9 mouse cellular contexts compared by ENCODE assay signal in genomic region chr16:18047660-18048059, GRCm38 (mm10). TPM values are rescaled to one million over a fixed set of nuclear protein-coding genes. Genes with fewer than 3 reads are reported as not detected.
DNase-seq lines count a peak whose midpoint lies in the region; ATAC-seq and TF ChIP-seq lines count a peak whose summit lies in the region.
"Had no signal": no experiment of that assay in that cellular context is flagged by ENCODE, and none has a peak within 500 bp of the region (broad histone marks: within the 10 kb centered on the region; RNA-seq: fewer than 3 reads in every experiment).

No protein-coding gene starts in this region.

- H3K27me3 ChIP-seq in thymus, adult 2 months (ENCODE audit: control insufficient read depth, insufficient read depth, low read length), result no peaks in the 10 kb centered on the region
- H3K27me3 ChIP-seq in forebrain, embryonic 10.5 days (ENCODE audit: poor library complexity, severe bottlenecking), result no peaks in the 10 kb centered on the region
- H3K27me3 ChIP-seq in intestine, postnatal 0 days (replicated peaks; ENCODE audit: control insufficient read depth, insufficient read depth, low read length), result 0 out of 2 replicates have a peak, but pooled peaks cover 4% of the 10 kb centered on the region
- no peaks in the 10 kb centered on the region for H3K27me3 ChIP-seq in stomach, postnatal 0 days (ENCODE audit: control insufficient read depth, insufficient read depth, low read length)

- 9% methylated on average over 3 of the region's 3 CpGs for WGBS in thymus, adult 2 months
- 4% methylated on average over 3 of the region's 3 CpGs for WGBS in forebrain, embryonic 10.5 days
- 1% methylated on average over 3 of the region's 3 CpGs for WGBS in intestine, postnatal 0 days
- 0% methylated on average over 3 of the region's 3 CpGs for WGBS in stomach, postnatal 0 days

- no peak overlapping the region for H3K9ac ChIP-seq in intestine, postnatal 0 days (ENCODE audit: low read depth, low read length)
- no peak overlapping the region for H3K9ac ChIP-seq in stomach, postnatal 0 days (ENCODE audit: low read length)
- H3K9ac ChIP-seq: stomach, embryonic 15.5 days had no signal

- H3K27ac ChIP-seq in thymus, adult 2 months (ENCODE audit: control insufficient read depth, insufficient read depth, low read length), result no peak overlapping the region
- no peak overlapping the region for H3K27ac ChIP-seq in forebrain, embryonic 10.5 days
- H3K27ac ChIP-seq in intestine, postnatal 0 days (ENCODE audit: low read depth, low read length), result no peak overlapping the region
- H3K27ac ChIP-seq in stomach, postnatal 0 days (replicated peaks), result no peak overlapping the region
- H3K27ac ChIP-seq: stomach, embryonic 15.5 days had no signal

- H3K9me3 ChIP-seq in forebrain, embryonic 10.5 days, result no peaks in the 10 kb centered on the region
- H3K9me3 ChIP-seq in intestine, postnatal 0 days (ENCODE audit: control insufficient read depth), result no peaks in the 10 kb centered on the region
- no peaks in the 10 kb centered on the region for H3K9me3 ChIP-seq in stomach, postnatal 0 days (ENCODE audit: control insufficient read depth, low read length)
- H3K9me3 ChIP-seq: stomach, embryonic 15.5 days had no signal

- peaks cover 3% of the 10 kb centered on the region; the same call in 1 of the 2 replicates for H3K4me1 ChIP-seq in thymus, adult 2 months (replicated peaks; ENCODE audit: control insufficient read depth, insufficient read depth, low read length)
- no peaks in the 10 kb centered on the region for H3K4me1 ChIP-seq in forebrain, embryonic 10.5 days
- no peaks in the 10 kb centered on the region for H3K4me1 ChIP-seq in intestine, postnatal 0 days (replicated peaks; ENCODE audit: control insufficient read depth, insufficient read depth, low read length)
- no peaks in the 10 kb centered on the region for H3K4me1 ChIP-seq in stomach, postnatal 0 days (replicated peaks; ENCODE audit: control insufficient read depth, insufficient read depth)
- H3K4me1 ChIP-seq: stomach, embryonic 15.5 days had no signal

- no peaks in the 10 kb centered on the region for H3K36me3 ChIP-seq in thymus, adult 2 months (ENCODE audit: control insufficient read depth, insufficient read depth, low read length)
- H3K36me3 ChIP-seq in forebrain, embryonic 10.5 days (replicated peaks), result no peaks in the 10 kb centered on the region
- no peaks in the 10 kb centered on the region for H3K36me3 ChIP-seq in intestine, postnatal 0 days (ENCODE audit: control insufficient read depth, insufficient read depth)
- H3K36me3 ChIP-seq in stomach, postnatal 0 days (ENCODE audit: control insufficient read depth, insufficient read depth, low read length), result no peaks in the 10 kb centered on the region
- H3K36me3 ChIP-seq: stomach, embryonic 15.5 days had no signal

- no peak for DNase-seq in frontal cortex, postnatal 10 days (ENCODE audit: low spot score in 2 of 2)
- DNase-seq in thymus, adult 2 months, result peak; percentile 40
- no peak for DNase-seq in thymus, adult 18-20 months
- DNase-seq in forebrain, embryonic 10.5 days (ENCODE audit: extremely low spot score, low spot score), result peak; percentile 28
- peak; percentile 41 for DNase-seq in stomach, postnatal 0 days (ENCODE audit: low spot score)

- TF ChIP-seq POLR2A in thymus, adult 2 months (IDR thresholded peaks at IDR 0.05; ENCODE audit: control insufficient read depth, extremely low read depth, insufficient read depth, low read length, poor library complexity), result no peak

- peak; percentile 74 for ATAC-seq in frontal cortex, adult (ENCODE audit: low TSS enrichment)
- no peak for ATAC-seq in intestine, postnatal 0 days
- ATAC-seq in megakaryocyte progenitor cell, adult 5-6 weeks (replicated peaks; ENCODE audit: poor library complexity), result peak; percentile 85
- ATAC-seq in stomach, postnatal 0 days (ENCODE audit: low FRiP score, low TSS enrichment), result no peak

- TF ChIP-seq CTCF in thymus, adult 2 months (IDR thresholded peaks at IDR 0.05; ENCODE audit: borderline replicate concordance, control insufficient read depth, extremely low read depth, insufficient read depth, low read length, poor library complexity), result no peak
- peak; percentile 76 for TF ChIP-seq CTCF in intestine, postnatal 0 days (IDR thresholded peaks at IDR 0.05; ENCODE audit: low read depth)
- peak; percentile 81 for TF ChIP-seq CTCF in stomach, postnatal 0 days (IDR thresholded peaks at IDR 0.05; ENCODE audit: low read depth)

- no peak overlapping the region for H3K4me3 ChIP-seq in thymus, adult 2 months (ENCODE audit: control insufficient read depth, insufficient read depth, low read length)
- no peak overlapping the region for H3K4me3 ChIP-seq in forebrain, embryonic 10.5 days
- no peak overlapping the region for H3K4me3 ChIP-seq in intestine, postnatal 0 days (ENCODE audit: low read depth, low read length)
- no peak overlapping the region for H3K4me3 ChIP-seq in stomach, postnatal 0 days (ENCODE audit: low read depth, low read length)
- H3K4me3 ChIP-seq: stomach, embryonic 15.5 days had no signal

- no peak overlapping the region for H3K4me2 ChIP-seq in intestine, postnatal 0 days (replicated peaks; ENCODE audit: low read depth)
- H3K4me2 ChIP-seq in stomach, postnatal 0 days (replicated peaks; ENCODE audit: low read depth), result no peak overlapping the region
- H3K4me2 ChIP-seq: stomach, embryonic 15.5 days had no signal

- no peak for TF ChIP-seq EP300 in stomach, postnatal 0 days (optimal IDR thresholded peaks at IDR 0.05)

RNA-seq across cellular contexts. Expression of gene Dgcr6, which starts 5.0 kb away (rescaled TPM):
- polyA plus RNA-seq in thymus, adult 2 months (2012; rRNA removed), result 110 and 117 TPM in 2 replicates
- 159 and 175 TPM in 2 replicates for polyA plus RNA-seq in forebrain, embryonic 10.5 days (2016; fragmentation: Nextera tagmentation; extraction: Ambion mirVana)
- 98.4 and 106 TPM in 2 replicates for polyA plus RNA-seq in intestine, postnatal 0 days (2015; fragmentation: Nextera tagmentation; extraction: Ambion mirVana)
- total RNA-seq in megakaryocyte progenitor cell, adult 5-6 weeks (2015), result 30.8 and 33.9 TPM in 2 replicates
- total RNA-seq in megakaryocyte progenitor cell, adult 5-6 weeks (2017), result 18.2 and 23.7 TPM in 2 replicates
- 82.8 and 85.8 TPM in 2 replicates for polyA plus RNA-seq in stomach, postnatal 0 days (2015; fragmentation: Nextera tagmentation; extraction: Ambion mirVana)

RNA-seq across cellular contexts. Expression of gene Prodh, which starts 42.3 kb away (rescaled TPM):
- polyA plus RNA-seq in thymus, adult 2 months (2012; rRNA removed), result 74.1 and 84.2 TPM in 2 replicates
- polyA plus RNA-seq in forebrain, embryonic 10.5 days (2016; fragmentation: Nextera tagmentation; extraction: Ambion mirVana), result 17.0 and 19.6 TPM in 2 replicates
- polyA plus RNA-seq in intestine, postnatal 0 days (2015; fragmentation: Nextera tagmentation; extraction: Ambion mirVana), result 23.2 and 40.9 TPM in 2 replicates
- total RNA-seq in megakaryocyte progenitor cell, adult 5-6 weeks (2015), result 10.9 and 16.8 TPM in 2 replicates
- 60.3 and 64.2 TPM in 2 replicates for total RNA-seq in megakaryocyte progenitor cell, adult 5-6 weeks (2017)
- 9.3 and 10.7 TPM in 2 replicates for polyA plus RNA-seq in stomach, postnatal 0 days (2015; fragmentation: Nextera tagmentation; extraction: Ambion mirVana)

Comparison
In these comparisons a context has a peak if more than half of its experiments do, and no peak if none do; other contexts are left out.
1. DNase-seq: peak in thymus, adult 2 months (single experiment), forebrain, embryonic 10.5 days (single experiment) and stomach, postnatal 0 days (single experiment); none in frontal cortex, postnatal 10 days (0 of 2) and thymus, adult 18-20 months (0 of 2).
2. ATAC-seq: peak in frontal cortex, adult (single experiment) and megakaryocyte progenitor cell, adult 5-6 weeks (single experiment); none in intestine, postnatal 0 days (single experiment) and stomach, postnatal 0 days (single experiment).